In genomic region chr7:132777117-132777516, GRCm38 (mm10) we compare ENCODE assay signal across 13 mouse cellular contexts. TPM values are rescaled to one million over a fixed set of nuclear protein-coding genes. Genes with fewer than 3 reads are reported as not detected.
DNase-seq lines count a peak whose midpoint lies in the region; ATAC-seq and TF ChIP-seq lines count a peak whose summit lies in the region.
"Had no signal": no experiment of that assay in that cellular context is flagged by ENCODE, and none has a peak within 500 bp of the region (broad histone marks: within the 10 kb centered on the region; RNA-seq: fewer than 3 reads in every experiment).

No protein-coding gene starts in this region.

- peak overlapping the region; percentile 21; the same call in 1 of the 2 replicates for H3K9ac ChIP-seq in intestine, embryonic 16.5 days (ENCODE audit: low read depth, low read length)
- H3K9ac ChIP-seq in intestine, embryonic 15.5 days = no peak overlapping the region
- no peak overlapping the region for H3K9ac ChIP-seq in intestine, postnatal 0 days (ENCODE audit: low read depth, low read length)
- H3K9ac ChIP-seq in stomach, postnatal 0 days (ENCODE audit: low read length) = no peak overlapping the region
- H3K9ac ChIP-seq: heart, embryonic 13.5 days; hindbrain, embryonic 15.5 days; lung, embryonic 14.5 days had no signal

- H3K27me3 ChIP-seq in intestine, embryonic 16.5 days (replicated peaks; ENCODE audit: control insufficient read depth, insufficient read depth, low read length) = no peaks in the 10 kb centered on the region
- no peaks in the 10 kb centered on the region for H3K27me3 ChIP-seq in intestine, embryonic 15.5 days (replicated peaks)
- no peaks in the 10 kb centered on the region for H3K27me3 ChIP-seq in spleen, adult 2 months (ENCODE audit: control insufficient read depth, insufficient read depth, low read length)
- H3K27me3 ChIP-seq in intestine, postnatal 0 days (replicated peaks; ENCODE audit: control insufficient read depth, insufficient read depth, low read length) = no peaks in the 10 kb centered on the region
- H3K27me3 ChIP-seq in stomach, postnatal 0 days (ENCODE audit: control insufficient read depth, insufficient read depth, low read length) = no peaks in the 10 kb centered on the region
- H3K27me3 ChIP-seq: heart, embryonic 13.5 days; hindbrain, embryonic 15.5 days had no signal

- DNase-seq in spleen, adult 2 months (ENCODE audit: low read depth in 1 of 2, low spot score in 2 of 2) = no peak
- no peak for DNase-seq in spleen, postnatal 14 days (ENCODE audit: low spot score in 2 of 2)
- DNase-seq in stomach, postnatal 0 days (ENCODE audit: low spot score) = no peak
- DNase-seq in frontal cortex, postnatal 36 days (ENCODE audit: low spot score in 2 of 2) = no peak
- no peak for DNase-seq in ovary, postnatal 14 days (ENCODE audit: low spot score)
- DNase-seq: cerebellum, adult 11 months; lung, embryonic 14.5 days had no signal

- TF ChIP-seq CTCF in spleen, adult 2 months (IDR thresholded peaks at IDR 0.05; ENCODE audit: extremely low read depth, insufficient read depth, insufficient read length, insufficient replicate concordance) = no peak
- no peak for TF ChIP-seq CTCF in intestine, postnatal 0 days (IDR thresholded peaks at IDR 0.05; ENCODE audit: low read depth)
- TF ChIP-seq CTCF in stomach, postnatal 0 days (IDR thresholded peaks at IDR 0.05; ENCODE audit: low read depth) = no peak

- H3K9me3 ChIP-seq in intestine, embryonic 16.5 days (ENCODE audit: control insufficient read depth, low read length) = no peaks in the 10 kb centered on the region
- no peaks in the 10 kb centered on the region for H3K9me3 ChIP-seq in intestine, embryonic 15.5 days
- no peaks in the 10 kb centered on the region for H3K9me3 ChIP-seq in intestine, postnatal 0 days (ENCODE audit: control insufficient read depth)
- no peaks in the 10 kb centered on the region for H3K9me3 ChIP-seq in stomach, postnatal 0 days (ENCODE audit: control insufficient read depth, low read length)
- H3K9me3 ChIP-seq: heart, embryonic 13.5 days; hindbrain, embryonic 15.5 days had no signal

- no peak overlapping the region for H3K4me2 ChIP-seq in intestine, embryonic 16.5 days (ENCODE audit: low read depth, low read length)
- H3K4me2 ChIP-seq in intestine, embryonic 15.5 days (replicated peaks) = no peak overlapping the region
- no peak overlapping the region for H3K4me2 ChIP-seq in intestine, postnatal 0 days (replicated peaks; ENCODE audit: low read depth)
- H3K4me2 ChIP-seq in stomach, postnatal 0 days (replicated peaks; ENCODE audit: low read depth) = no peak overlapping the region
- H3K4me2 ChIP-seq: heart, embryonic 13.5 days; hindbrain, embryonic 15.5 days; lung, embryonic 14.5 days; midbrain, embryonic 11.5 days had no signal

- 82% methylated on average over 7 of the region's 7 CpGs for WGBS in intestine, embryonic 16.5 days
- 87% methylated on average over 7 of the region's 7 CpGs for WGBS in intestine, embryonic 15.5 days
- WGBS in spleen, adult 2 months = 92% methylated on average over 7 of the region's 7 CpGs
- 76% methylated on average over 7 of the region's 7 CpGs for WGBS in intestine, postnatal 0 days
- WGBS in stomach, postnatal 0 days = 83% methylated on average over 7 of the region's 7 CpGs

- no peak for ATAC-seq in intestine, embryonic 16.5 days
- ATAC-seq in intestine, embryonic 15.5 days = no peak
- no peak for ATAC-seq in intestine, postnatal 0 days
- no peak for ATAC-seq in stomach, postnatal 0 days (ENCODE audit: low FRiP score, low TSS enrichment)

- peaks cover 24% of the 10 kb centered on the region for H3K4me1 ChIP-seq in intestine, embryonic 16.5 days (ENCODE audit: control insufficient read depth, insufficient read depth, low read length)
- H3K4me1 ChIP-seq in intestine, embryonic 15.5 days (replicated peaks) = peaks cover 22% of the 10 kb centered on the region
- peaks cover 8% of the 10 kb centered on the region; the same call in 1 of the 2 replicates for H3K4me1 ChIP-seq in spleen, adult 2 months (ENCODE audit: control insufficient read depth, insufficient read depth, insufficient read length)
- peaks cover 19% of the 10 kb centered on the region for H3K4me1 ChIP-seq in intestine, postnatal 0 days (replicated peaks; ENCODE audit: control insufficient read depth, insufficient read depth, low read length)
- peaks cover 17% of the 10 kb centered on the region for H3K4me1 ChIP-seq in stomach, postnatal 0 days (replicated peaks; ENCODE audit: control insufficient read depth, insufficient read depth)

- H3K27ac ChIP-seq in intestine, embryonic 16.5 days (ENCODE audit: low read length) = no peak overlapping the region
- no peak overlapping the region for H3K27ac ChIP-seq in intestine, embryonic 15.5 days
- peak overlapping the region; percentile 53 for H3K27ac ChIP-seq in spleen, adult 2 months (ENCODE audit: insufficient read depth, low read length)
- H3K27ac ChIP-seq in intestine, postnatal 0 days (ENCODE audit: low read depth, low read length) = 0 out of 2 replicates have a peak overlapping the region, but pooled peaks have one; percentile 41
- peak overlapping the region; percentile 67 for H3K27ac ChIP-seq in stomach, postnatal 0 days (replicated peaks)
- H3K27ac ChIP-seq: heart, embryonic 13.5 days; hindbrain, embryonic 15.5 days had no signal

- H3K4me3 ChIP-seq in intestine, embryonic 16.5 days (ENCODE audit: low read length) = no peak overlapping the region
- no peak overlapping the region for H3K4me3 ChIP-seq in intestine, embryonic 15.5 days (replicated peaks)
- H3K4me3 ChIP-seq in spleen, adult 2 months (ENCODE audit: extremely low read depth, insufficient read depth, insufficient read length) = no peak overlapping the region
- H3K4me3 ChIP-seq in intestine, postnatal 0 days (ENCODE audit: low read depth, low read length) = no peak overlapping the region
- H3K4me3 ChIP-seq in stomach, postnatal 0 days (ENCODE audit: low read depth, low read length) = no peak overlapping the region
- H3K4me3 ChIP-seq: heart, embryonic 13.5 days; hindbrain, embryonic 15.5 days had no signal

- H3K36me3 ChIP-seq in intestine, embryonic 16.5 days (ENCODE audit: control insufficient read depth, insufficient read depth, low read length) = no peaks in the 10 kb centered on the region; the same call in 1 of the 2 replicates
- peaks cover 7% of the 10 kb centered on the region for H3K36me3 ChIP-seq in intestine, embryonic 15.5 days
- peaks cover 13% of the 10 kb centered on the region for H3K36me3 ChIP-seq in spleen, adult 2 months (ENCODE audit: control insufficient read depth, insufficient read depth, low read length)
- peaks cover 50% of the 10 kb centered on the region for H3K36me3 ChIP-seq in intestine, postnatal 0 days (ENCODE audit: control insufficient read depth, insufficient read depth)
- H3K36me3 ChIP-seq in stomach, postnatal 0 days (ENCODE audit: control insufficient read depth, insufficient read depth, low read length) = peaks cover 6% of the 10 kb centered on the region; the same call in 1 of the 2 replicates

- no peak for TF ChIP-seq EP300 in stomach, postnatal 0 days (optimal IDR thresholded peaks at IDR 0.05)

- TF ChIP-seq POLR2A in spleen, adult 2 months (IDR thresholded peaks at IDR 0.05; ENCODE audit: low read depth, low read length) = no peak

RNA-seq across cellular contexts. Expression of gene Fam53b, which starts 36.6 kb away (rescaled TPM):
- polyA plus RNA-seq in intestine, embryonic 16.5 days (2015; fragmentation: Nextera tagmentation; extraction: Ambion mirVana) = 22.2 and 23.7 TPM in 2 replicates
- 17.9 and 19.1 TPM in 2 replicates for polyA plus RNA-seq in intestine, embryonic 15.5 days (2015; fragmentation: Nextera tagmentation; extraction: Ambion mirVana)
- polyA plus RNA-seq in spleen, adult 2 months (2012; rRNA removed) = 52.4 and 63.2 TPM in 2 replicates
- 13.5 and 17.3 TPM in 2 replicates for polyA plus RNA-seq in intestine, postnatal 0 days (2015; fragmentation: Nextera tagmentation; extraction: Ambion mirVana)
- 8.4 and 8.5 TPM in 2 replicates for polyA plus RNA-seq in stomach, postnatal 0 days (2015; fragmentation: Nextera tagmentation; extraction: Ambion mirVana)

Comparison
In these comparisons a context has a peak if more than half of its experiments do, and no peak if none do; other contexts are left out.
1. H3K27ac ChIP-seq: peak in spleen, adult 2 months (single experiment), intestine, postnatal 0 days (single experiment) and stomach, postnatal 0 days (single experiment); none in intestine, embryonic 16.5 days (single experiment) and intestine, embryonic 15.5 days (single experiment).